Mouse (Mus musculus) Patski (cell line): ENCODE data around the gene Pip5k1c. TPM values are rescaled to one million over a fixed set of nuclear protein-coding genes. Genes with fewer than 3 reads are reported as not detected.

Source experiments
- ATAC-seq: fragments of 100-300 bp; one replicate; pipeline ENCODE4 v1.8.0; 2021
- CTCF ChIA-PET: fragments of 350-600 bp; sonication (Branson Sonifier 250); formaldehyde crosslinking; loops from one replicate; lab custom pipeline; 2022; ENCODE audit warnings: inconsistent platforms; lab: Charles Lee
- POLR2A ChIA-PET: fragments of 350-600 bp; sonication (Branson Sonifier 250); formaldehyde crosslinking; loops from one replicate; lab custom pipeline; 2022; ENCODE audit warnings: antibody characterized with exemption, inconsistent platforms; lab: Charles Lee
- DNase-seq: peaks from one replicate; pipeline ENCODE4 v3.0.0-alpha.2; 2011; ENCODE audit warnings: low read depth, low spot score
- H3K27me3 ChIP-seq: fragments of 371-371 bp; one replicate; pipeline ENCODE4 v1.5.1; 2021
- CTCF ChIP-seq: fragments of 100-300 bp; IDR thresholded peaks from one replicate; pipeline ENCODE4 v1.5.1; 2021
- in situ Hi-C: fragments of 300-500 bp; cut with MboI; formaldehyde crosslinking; loops from 3 replicates; pipeline ENCODE4 v1.11.1; 2018; ENCODE audit warnings: low pct_unique_long_range_greater_than_20kb, mixed read lengths
- polyA plus RNA-seq: library from polyadenylated mRNA; unstranded; gene quantifications from one replicate; pipeline ENCODE4 v1.2.3, GENCODE M21; 2021

Gene Pip5k1c
- polyA plus RNA-seq, 1 experiment from 2014 or later, result 51.5 TPM

DNA sequence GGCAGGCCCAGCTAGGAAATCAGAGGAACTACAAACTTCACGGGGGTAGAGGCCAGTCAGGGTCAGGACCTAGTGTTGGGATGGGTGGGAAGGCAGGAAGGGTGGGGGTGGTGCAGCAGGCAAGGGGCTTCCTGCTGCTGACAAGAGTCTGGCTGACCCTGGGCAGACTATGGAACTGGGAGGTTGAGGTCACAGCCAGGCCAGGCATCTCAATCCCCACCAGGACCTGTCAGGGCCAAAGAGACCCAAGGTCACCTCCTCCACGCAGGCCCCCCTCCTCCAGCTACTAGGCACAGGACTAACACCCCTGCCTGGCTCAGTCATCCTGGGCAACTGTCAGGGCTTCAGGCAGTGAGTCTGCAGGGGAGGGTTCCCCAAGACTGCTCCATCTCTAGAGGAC lies 35.2 kb downstream of the Pip5k1c start:
- ChIA-PET CTCF (no interaction called here), POLR2A (no interaction called here)
- no peaks in the 10 kb centered on the region for H3K27me3 ChIP-seq
- ATAC-seq (no peak), DNase-seq (no peak)
- in situ Hi-C loops, result no loop called here
- TF ChIP-seq CTCF, result no peak

DNA sequence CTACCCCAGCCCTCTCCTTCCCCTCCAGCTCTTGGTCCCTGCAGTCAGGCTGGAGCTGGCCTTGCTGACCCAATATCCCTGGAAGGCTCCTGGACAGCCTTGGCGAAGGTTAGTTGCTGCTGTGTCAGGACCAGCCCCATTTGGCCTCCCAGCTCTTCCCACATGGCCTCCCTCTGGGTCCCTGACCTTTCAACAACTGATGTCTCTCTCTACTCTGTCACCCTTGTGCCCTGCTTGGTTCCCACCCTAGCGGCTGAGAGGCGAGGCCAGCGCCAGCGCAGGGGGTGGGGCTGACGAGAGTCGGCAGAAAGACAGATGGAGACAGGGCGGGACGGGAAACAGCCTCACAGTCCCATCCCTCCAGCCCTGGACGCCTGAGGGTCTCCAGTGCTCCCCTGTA lies 35.6 kb downstream of the Pip5k1c start, which contains the start of gene Tbxa2r:
Gene Tbxa2r, plus strand, starts transcription at position 346 of the 400 bp plus-strand sequence.
- no peak for TF ChIP-seq CTCF
- POLR2A ChIA-PET, result no interaction called here
- DNase-seq (no peak), ATAC-seq (no peak)
- CTCF ChIA-PET, result no interaction called here
- in situ Hi-C loops, result no loop called here
- no peaks in the 10 kb centered on the region for H3K27me3 ChIP-seq

DNA sequence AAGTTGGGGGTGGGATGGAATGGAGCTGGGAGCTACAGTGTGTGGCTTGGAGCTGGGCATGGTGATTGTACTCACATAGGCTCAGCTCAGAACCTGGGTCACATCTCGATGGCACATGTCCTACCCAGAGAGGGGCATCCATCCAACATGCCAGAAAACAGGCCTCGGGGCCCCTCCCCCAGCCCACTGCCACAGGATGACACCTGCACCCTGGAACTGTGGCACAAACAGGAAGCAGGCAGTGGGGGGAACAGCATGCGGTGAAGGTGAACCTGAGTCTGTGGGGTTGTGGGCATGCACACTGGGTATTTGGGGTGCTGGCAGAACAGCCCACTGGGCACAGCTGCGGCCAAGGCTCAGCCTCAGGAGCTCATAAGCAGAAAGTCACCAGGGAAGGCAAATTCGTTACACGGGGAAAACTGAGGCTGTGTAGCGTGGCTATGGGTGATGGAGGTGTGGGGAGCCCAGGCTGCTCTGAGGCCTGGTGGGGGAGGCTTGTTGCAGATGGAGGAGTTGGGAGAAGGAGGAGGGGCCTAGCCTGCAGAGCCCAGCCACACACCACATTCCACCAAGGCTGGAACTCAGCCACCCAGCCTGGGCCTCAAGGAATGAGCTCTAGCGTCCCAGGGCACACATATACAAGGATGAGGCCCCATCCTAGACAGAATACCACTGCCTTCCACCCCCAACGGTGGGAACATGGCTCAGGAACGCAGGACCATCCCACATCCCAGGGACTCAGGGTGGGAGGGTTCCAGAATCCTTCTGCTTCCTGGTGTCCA lies 36.6 kb downstream of the Pip5k1c start:
- TF ChIP-seq CTCF, result no peak
- ChIA-PET POLR2A (interaction anchor here (1.0 to 1.1 kb wide), 2 partner anchors 8 to 10 kb away, joined by 3 read pairs; partner anchors contain the start of gene Cactin), CTCF (interaction anchor here (1.2 kb wide), 1 partner anchor 12 kb away, joined by 4 read pairs; no protein-coding TSS in a partner anchor)
- ATAC-seq (no peak), DNase-seq (no peak)
- in situ Hi-C loops, result no loop called here
- no peaks in the 10 kb centered on the region for H3K27me3 ChIP-seq

DNA sequence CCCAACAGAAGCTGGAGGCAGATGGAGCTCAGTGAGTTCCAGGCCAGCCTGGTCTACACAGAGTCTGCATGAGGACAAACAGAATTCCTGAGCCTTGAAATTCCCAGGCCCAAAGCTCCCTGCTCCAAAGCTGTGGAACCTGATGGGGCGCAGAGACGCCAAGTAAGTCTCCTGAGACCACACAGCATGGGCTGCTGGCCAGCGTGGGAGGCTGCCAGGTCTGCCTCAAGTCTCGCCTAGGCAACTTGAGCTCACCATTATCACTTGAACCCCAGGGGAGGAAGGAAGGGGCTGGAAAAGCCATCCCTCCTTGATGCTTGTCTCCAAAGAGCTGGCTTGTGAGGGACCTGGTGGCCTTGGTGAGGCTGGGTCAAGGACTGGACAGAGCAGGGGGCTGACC lies 37.2 kb downstream of the Pip5k1c start:
- CTCF ChIA-PET, result interaction anchor here (1.2 kb wide), 1 partner anchor 12 kb away, joined by 4 read pairs; no protein-coding TSS in a partner anchor
- H3K27me3 ChIP-seq, result no peaks in the 10 kb centered on the region
- POLR2A ChIA-PET, result interaction anchor here (1.0 to 1.1 kb wide), 2 partner anchors 9 to 10 kb away, joined by 3 read pairs; partner anchors contain the start of gene Cactin
- ATAC-seq (no peak), DNase-seq (no peak)
- TF ChIP-seq CTCF, result no peak
- in situ Hi-C loops, result no loop called here

DNA sequence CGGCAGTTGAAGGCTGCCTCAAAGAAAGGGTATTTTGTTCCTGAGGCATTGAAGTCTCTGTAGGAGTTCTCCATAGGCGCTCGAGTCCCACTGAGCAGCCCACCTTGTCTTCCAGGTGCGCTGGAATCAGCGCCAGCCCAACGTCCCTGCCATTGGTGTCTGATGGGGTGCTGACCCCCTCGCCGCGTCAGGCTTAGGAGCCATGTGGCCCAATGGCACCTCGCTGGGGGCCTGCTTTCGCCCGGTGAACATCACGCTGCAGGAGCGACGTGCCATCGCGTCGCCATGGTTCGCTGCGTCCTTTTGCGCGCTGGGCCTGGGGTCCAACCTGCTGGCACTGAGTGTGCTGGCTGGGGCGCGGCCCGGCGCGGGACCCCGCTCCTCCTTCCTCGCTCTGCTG lies 39.5 kb downstream of the Pip5k1c start:
- H3K27me3 ChIP-seq, result no peaks in the 10 kb centered on the region
- ChIA-PET POLR2A (interaction anchor here (0.7 kb wide), 1 partner anchor 177 kb away, joined by 8 read pairs; no protein-coding TSS in a partner anchor), CTCF (no interaction called here)
- in situ Hi-C loops, result no loop called here
- no peak for TF ChIP-seq CTCF
- DNase-seq (no peak), ATAC-seq (no peak)

DNA sequence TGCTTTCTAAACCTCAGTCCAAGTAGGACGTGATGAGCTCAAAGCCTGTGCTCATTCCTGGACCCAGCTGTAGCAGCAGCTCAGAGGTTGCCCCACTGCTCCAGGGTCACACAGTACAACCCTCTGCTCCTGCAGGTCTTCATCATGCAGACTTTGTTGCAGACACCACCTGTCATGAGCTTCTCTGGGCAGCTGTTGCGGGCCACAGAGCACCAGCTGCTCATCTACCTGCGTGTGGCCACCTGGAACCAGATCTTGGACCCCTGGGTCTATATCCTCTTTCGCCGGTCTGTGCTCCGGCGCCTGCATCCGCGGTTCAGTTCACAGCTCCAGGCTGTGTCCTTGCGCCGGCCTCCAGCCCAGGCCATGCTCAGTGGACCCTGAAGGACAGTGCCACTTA lies 41.6 kb downstream of the Pip5k1c start:
- ATAC-seq, result no peak
- ChIA-PET CTCF (no interaction called here), POLR2A (no interaction called here)
- no peak for TF ChIP-seq CTCF
- DNase-seq, result no peak
- in situ Hi-C loops, result no loop called here
- H3K27me3 ChIP-seq, result no peaks in the 10 kb centered on the region

DNA sequence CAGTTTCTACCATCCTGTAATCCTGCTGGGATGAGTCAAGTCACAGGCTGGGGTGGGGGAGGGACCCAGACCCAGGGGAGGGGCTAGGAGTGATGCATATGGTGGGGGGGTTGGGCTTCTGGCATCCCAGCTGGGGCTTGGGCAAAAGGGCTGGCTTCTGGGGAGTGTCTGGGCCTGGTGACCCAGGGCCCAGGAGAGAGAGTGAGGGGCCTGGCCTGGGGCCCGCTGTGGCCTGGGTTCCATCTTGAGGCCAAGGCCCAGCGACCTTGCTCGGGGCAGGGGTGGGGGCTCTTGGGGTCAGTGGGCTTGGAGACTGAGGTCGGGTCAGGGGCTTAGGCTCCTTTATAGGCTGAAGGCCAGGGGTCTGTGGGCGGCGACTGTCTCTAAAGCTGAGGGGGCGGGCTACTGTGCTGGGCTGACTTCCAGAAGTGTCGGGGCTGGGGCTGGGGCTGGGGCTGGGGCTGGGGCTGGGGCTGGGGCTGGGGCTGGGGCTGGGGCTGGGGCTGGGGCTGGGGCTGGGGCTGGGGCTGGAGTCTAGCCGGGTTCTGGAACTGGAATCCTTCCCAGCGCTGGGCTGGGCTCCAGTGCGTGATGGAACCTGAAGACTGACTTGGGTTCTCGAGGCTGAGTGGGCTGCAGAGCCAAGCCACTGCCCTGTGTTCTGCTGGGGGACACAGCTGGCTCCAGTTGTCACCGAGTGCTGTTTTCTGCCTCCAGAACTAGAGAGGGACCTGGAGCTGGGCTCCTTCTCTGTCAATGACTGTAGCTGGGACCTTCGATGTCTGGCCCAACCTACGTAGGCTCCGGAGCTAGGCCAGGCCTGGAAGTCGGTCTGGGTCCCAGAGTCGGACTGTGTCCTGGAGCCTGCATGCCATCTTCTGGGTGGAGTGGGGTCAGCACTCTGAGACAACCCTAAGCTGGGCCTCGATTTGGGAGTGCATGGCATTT lies 42.9 kb downstream of the Pip5k1c start:
- no peaks in the 10 kb centered on the region for H3K27me3 ChIP-seq
- in situ Hi-C loops, result no loop called here
- no peak for ATAC-seq
- ChIA-PET POLR2A (interaction anchor here (0.6 kb wide), 1 partner anchor 125 kb away, joined by 6 read pairs; no protein-coding TSS in a partner anchor), CTCF (interaction anchor here (1.4 kb wide), 1 partner anchor 46 kb away, joined by 5 read pairs; no protein-coding TSS in a partner anchor)
- DNase-seq, result no peak
- TF ChIP-seq CTCF, result no peak

DNA sequence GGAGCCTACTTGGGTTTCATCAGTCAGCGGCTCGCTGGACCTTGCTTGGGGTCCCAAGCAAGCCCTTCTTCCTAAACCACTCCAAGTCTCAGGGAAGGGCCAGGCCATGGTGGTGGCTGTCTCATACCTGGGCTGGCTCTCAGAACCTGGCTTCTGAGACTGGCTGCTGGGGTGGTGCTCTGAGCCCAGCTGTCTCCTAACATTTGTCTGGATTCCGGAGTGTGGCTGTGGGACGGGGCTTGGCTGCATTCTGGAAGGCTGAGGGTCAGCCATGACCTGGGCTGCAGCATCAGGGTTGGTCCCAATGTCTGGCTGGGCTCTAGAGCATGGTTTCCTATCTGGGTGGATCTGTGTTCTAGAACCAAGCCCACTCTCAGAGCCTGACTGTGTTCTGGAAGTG lies 43.8 kb downstream of the Pip5k1c start:
- in situ Hi-C loops, result no loop called here
- DNase-seq (no peak), ATAC-seq (no peak)
- POLR2A ChIA-PET, result no interaction called here
- no peak for TF ChIP-seq CTCF
- H3K27me3 ChIP-seq, result no peaks in the 10 kb centered on the region
- CTCF ChIA-PET, result interaction anchor here (1.4 kb wide), 1 partner anchor 47 kb away, joined by 5 read pairs; no protein-coding TSS in a partner anchor

DNA sequence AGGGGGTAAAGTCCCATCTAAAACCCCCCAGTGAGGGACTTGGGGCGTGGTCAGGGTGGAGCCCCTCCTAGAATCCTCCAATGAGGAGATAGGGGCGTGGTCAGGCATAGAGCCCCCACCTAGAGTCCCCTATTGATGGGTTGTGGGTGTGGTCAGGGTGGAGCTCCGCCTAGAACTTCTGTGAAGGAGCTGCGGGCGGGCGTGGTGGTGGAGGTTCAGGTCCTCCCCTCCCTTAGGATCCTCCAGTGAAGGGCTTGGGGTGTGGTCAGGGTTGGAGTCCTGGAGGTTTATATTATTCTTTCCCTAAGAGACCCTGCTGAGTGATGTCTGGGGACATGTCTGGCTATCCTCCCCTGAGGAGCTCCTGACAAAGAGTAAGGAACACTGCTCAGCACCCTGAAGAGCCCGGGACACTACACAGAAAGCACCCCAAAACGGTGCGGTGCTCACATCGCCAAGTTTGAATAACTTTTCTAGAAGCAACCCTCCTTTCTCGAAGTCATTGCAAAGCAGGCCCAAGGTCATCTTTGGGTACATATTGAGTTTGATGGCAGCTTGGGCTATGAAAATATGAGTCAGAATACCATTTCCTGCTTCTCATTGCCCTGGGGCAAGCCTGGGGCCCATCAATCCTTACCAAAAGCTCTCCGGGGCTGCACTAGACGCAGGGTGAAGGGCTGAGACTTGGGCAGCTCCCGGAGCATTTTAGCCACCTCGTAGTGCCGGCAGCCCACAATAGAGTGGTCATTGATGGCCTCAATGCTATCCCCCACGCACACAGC lies 48.0 kb downstream of the Pip5k1c start:
- DNase-seq (no peak), ATAC-seq (no peak)
- H3K27me3 ChIP-seq, result no peaks in the 10 kb centered on the region
- POLR2A ChIA-PET, result no interaction called here
- CTCF ChIA-PET, result interaction anchor here (1.0 to 2.3 kb wide), 2 partner anchors 10 to 48 kb away, joined by 3 to 10 read pairs; partner anchors contain the start of genes Hmg20b and Pip5k1c
- no peak for TF ChIP-seq CTCF
- in situ Hi-C loops, result no loop called here
